Mouse (Mus musculus): Measurements from ENCODE around the gene Dzank1. TPM values are rescaled to one million over a fixed set of nuclear protein-coding genes. Genes with fewer than 3 reads are reported as not detected.

Gene Dzank1
- polyA plus RNA-seq, 1 experiment = 0.40 TPM

- TF ChIP-seq CTCF (IDR thresholded peaks at IDR 0.05; ENCODE audit: borderline replicate concordance, control insufficient read depth, extremely low read depth, insufficient read depth, low read length, poor library complexity) (no peak), POLR2A (IDR thresholded peaks at IDR 0.05; ENCODE audit: control insufficient read depth, extremely low read depth, insufficient read depth, low read length, poor library complexity) (no peak)
- Histone ChIP-seq H3K27ac (ENCODE audit: control insufficient read depth, insufficient read depth, low read length) (no peak overlapping the region), H3K4me3 (ENCODE audit: control insufficient read depth, insufficient read depth, low read length) (no peak overlapping the region), H3K27me3 (ENCODE audit: control insufficient read depth, insufficient read depth, low read length) (no peaks in the 10 kb centered on the region), H3K36me3 (ENCODE audit: control insufficient read depth, insufficient read depth, low read length) (no peaks in the 10 kb centered on the region), H3K4me1 (replicated peaks; ENCODE audit: control insufficient read depth, insufficient read depth, low read length) (no peaks in the 10 kb centered on the region)
- WGBS = 86% methylated on average over 8 of the region's 8 CpGs
- DNase-seq = no peak
Measured at GRCm38 (mm10) chr2:144428659-144429058, 98.6 kb downstream of the Dzank1 start.

DNA sequence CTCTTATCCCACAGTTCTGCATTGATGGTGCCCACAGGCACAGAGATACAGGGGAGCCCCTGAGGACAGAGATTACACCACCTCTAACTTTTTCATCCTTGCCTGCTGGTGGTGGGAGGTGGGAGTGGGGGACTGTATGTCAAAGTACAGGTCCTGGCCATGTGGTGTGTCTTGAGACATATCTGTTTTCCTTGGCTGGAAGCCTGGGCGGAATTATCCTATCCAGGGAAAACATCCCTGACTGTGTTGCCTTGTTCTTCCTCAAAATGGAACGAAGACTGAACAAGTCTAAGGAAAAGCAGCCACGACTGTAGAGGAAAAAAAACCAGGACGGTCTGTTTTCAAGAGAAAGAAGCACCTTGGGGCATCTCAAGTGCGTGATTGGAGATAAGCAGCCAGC lies 99.4 kb downstream of the Dzank1 start:
- Histone ChIP-seq H3K27me3 (ENCODE audit: control insufficient read depth, insufficient read depth, low read length) (no peaks in the 10 kb centered on the region), H3K4me3 (ENCODE audit: control insufficient read depth, insufficient read depth, low read length) (no peak overlapping the region), H3K27ac (ENCODE audit: control insufficient read depth, insufficient read depth, low read length) (no peak overlapping the region), H3K36me3 (ENCODE audit: control insufficient read depth, insufficient read depth, low read length) (no peaks in the 10 kb centered on the region), H3K4me1 (replicated peaks; ENCODE audit: control insufficient read depth, insufficient read depth, low read length) (no peaks in the 10 kb centered on the region)
- no peak for TF ChIP-seq CTCF (IDR thresholded peaks at IDR 0.05; ENCODE audit: borderline replicate concordance, control insufficient read depth, extremely low read depth, insufficient read depth, low read length, poor library complexity)
- TF ChIP-seq POLR2A (IDR thresholded peaks at IDR 0.05; ENCODE audit: control insufficient read depth, extremely low read depth, insufficient read depth, low read length, poor library complexity) = no peak
- no peak for DNase-seq
- WGBS = 84% methylated on average over 5 of the region's 5 CpGs

DNA sequence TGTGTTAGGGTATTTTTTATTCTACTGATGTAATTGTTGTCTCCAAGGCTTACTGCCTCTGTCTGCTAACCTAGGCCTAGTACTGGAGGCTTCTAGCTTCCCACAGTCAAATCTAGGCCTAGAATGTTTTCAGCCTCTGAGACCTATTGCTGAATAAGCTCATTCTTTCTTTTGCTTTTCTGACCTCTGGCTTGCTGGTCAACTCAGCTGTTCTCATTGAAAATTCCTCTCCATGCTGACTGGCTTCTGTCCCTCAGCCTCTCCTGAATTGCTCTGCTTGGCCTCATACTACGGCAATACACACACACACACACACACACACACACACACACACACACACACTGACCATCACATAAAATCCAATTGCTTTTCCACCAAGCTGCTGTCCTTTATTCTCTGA lies 101.5 kb downstream of the Dzank1 start:
- no peaks in the 10 kb centered on the region for H3K4me1 ChIP-seq (replicated peaks; ENCODE audit: control insufficient read depth, insufficient read depth, low read length)
- H3K4me3 ChIP-seq (ENCODE audit: control insufficient read depth, insufficient read depth, low read length) = no peak overlapping the region
- H3K36me3 ChIP-seq (ENCODE audit: control insufficient read depth, insufficient read depth, low read length) = no peaks in the 10 kb centered on the region
- TF ChIP-seq POLR2A (IDR thresholded peaks at IDR 0.05; ENCODE audit: control insufficient read depth, extremely low read depth, insufficient read depth, low read length, poor library complexity) (no peak), CTCF (IDR thresholded peaks at IDR 0.05; ENCODE audit: borderline replicate concordance, control insufficient read depth, extremely low read depth, insufficient read depth, low read length, poor library complexity) (no peak)
- DNase-seq = no peak
- no peaks in the 10 kb centered on the region for H3K27me3 ChIP-seq (ENCODE audit: control insufficient read depth, insufficient read depth, low read length)
- 94% methylated on average over 1 of the region's 1 CpGs for WGBS
- no peak overlapping the region for H3K27ac ChIP-seq (ENCODE audit: control insufficient read depth, insufficient read depth, low read length)

- no peak for DNase-seq
- Histone ChIP-seq H3K36me3 (ENCODE audit: control insufficient read depth, insufficient read depth, low read length) (no peaks in the 10 kb centered on the region), H3K27me3 (ENCODE audit: control insufficient read depth, insufficient read depth, low read length) (no peaks in the 10 kb centered on the region), H3K4me1 (replicated peaks; ENCODE audit: control insufficient read depth, insufficient read depth, low read length) (no peaks in the 10 kb centered on the region), H3K4me3 (ENCODE audit: control insufficient read depth, insufficient read depth, low read length) (no peak overlapping the region), H3K27ac (ENCODE audit: control insufficient read depth, insufficient read depth, low read length) (no peak overlapping the region)
- 75% methylated on average over 10 of the region's 10 CpGs for WGBS
- TF ChIP-seq CTCF (IDR thresholded peaks at IDR 0.05; ENCODE audit: borderline replicate concordance, control insufficient read depth, extremely low read depth, insufficient read depth, low read length, poor library complexity) (no peak), POLR2A (IDR thresholded peaks at IDR 0.05; ENCODE audit: control insufficient read depth, extremely low read depth, insufficient read depth, low read length, poor library complexity) (no peak)
Measured at GRCm38 (mm10) chr2:144422094-144422675, 105.0 kb downstream of the Dzank1 start.

Other genes starting within 250 kb of the Dzank1 start
- gene Ovol2, start 195.3 kb downstream of the Dzank1 start, polyA plus RNA-seq (2012; rRNA removed) = 0.71 and 0.93 TPM in 2 replicates
- 30.2 and 34.8 TPM in 2 replicates for gene Kat14, start 158.4 kb downstream of the Dzank1 start, polyA plus RNA-seq (2012; rRNA removed)
- not detected in 2 replicates for gene Pet117, start 158.4 kb downstream of the Dzank1 start, polyA plus RNA-seq (2012; rRNA removed)
- gene Polr3f, start 304 bp upstream of the Dzank1 start, polyA plus RNA-seq (2012; rRNA removed) = 10.3 and 10.6 TPM in 2 replicates
- 5.0 and 5.1 TPM in 2 replicates for gene Rbbp9, start 23.5 kb upstream of the Dzank1 start, polyA plus RNA-seq (2012; rRNA removed)
- 56.7 and 59.3 TPM in 2 replicates for gene Sec23b, start 28.8 kb upstream of the Dzank1 start, polyA plus RNA-seq (2012; rRNA removed)
- gene Smim26, start 66.6 kb upstream of the Dzank1 start, polyA plus RNA-seq (2012; rRNA removed) = 2.7 and 4.5 TPM in 2 replicates
- 7.7 and 8.4 TPM in 2 replicates for gene Dtd1, start 72.5 kb upstream of the Dzank1 start, polyA plus RNA-seq (2012; rRNA removed)